Mouse (Mus musculus) midbrain, embryonic 12.5 days (tissue): Measurements from ENCODE around the gene Atp11b. TPM values are rescaled to one million over a fixed set of nuclear protein-coding genes. Genes with fewer than 3 reads are reported as not detected.

Experiments used
- ATAC-seq: fragments of 200-750 bp; cut with Nextera tagmentation; 2 replicates; pipeline ENCODE4 v1.8.0; 2017; ENCODE audit warnings: low read depth, moderate TSS enrichment, moderate library complexity; ENCODE audit not compliant: low FRiP score
- H3K27ac ChIP-seq: fragments of 300-500 bp; sonication (generic); replicated peaks from 2 replicates; pipeline ENCODE4 v1.5.1; 2016; ENCODE audit warnings: mild to moderate bottlenecking
- H3K27me3 ChIP-seq: fragments of 300-500 bp; sonication (generic); 2 replicates; pipeline ENCODE4 v1.6.1; 2016; ENCODE audit warnings: mild to moderate bottlenecking
- H3K36me3 ChIP-seq: fragments of 300-500 bp; sonication (generic); 2 replicates; pipeline ENCODE4 v1.6.1; 2016
- H3K4me1 ChIP-seq: fragments of 300-500 bp; sonication (generic); 2 replicates; pipeline ENCODE4 v1.6.1; 2016
- H3K4me2 ChIP-seq: fragments of 300-500 bp; sonication (generic); replicated peaks from 2 replicates; pipeline ENCODE4 v1.6.1; 2016; ENCODE audit warnings: mild to moderate bottlenecking, moderate library complexity
- H3K4me3 ChIP-seq: fragments of 300-500 bp; sonication (generic); 2 replicates; pipeline ENCODE4 v1.5.1; 2016; ENCODE audit warnings: mild to moderate bottlenecking
- H3K9ac ChIP-seq: fragments of 300-500 bp; sonication (generic); replicated peaks from 2 replicates; pipeline ENCODE4 v1.6.1; 2016; ENCODE audit warnings: mild to moderate bottlenecking, moderate library complexity
- H3K9me3 ChIP-seq: fragments of 300-500 bp; sonication (generic); 2 replicates; pipeline ENCODE4 v1.6.1; 2016; ENCODE audit warnings: mild to moderate bottlenecking
- WGBS: fragments of 180-500 bp; shearing (Covaris S2); methylation state at CpG from one replicate; pipeline ENCODE4 v1.1.7; 2016; 5-methylcytosine and 5-hydroxymethylcytosine counted together
- polyA plus RNA-seq: library from polyadenylated mRNA; unstranded; fragments of >200 nt; fragmentation: Nextera tagmentation; extraction: Ambion mirVana; gene quantifications from 2 replicates; pipeline ENCODE4 v1.2.1, GENCODE M21; 2016

Atp11b gene
- polyA plus RNA-seq, result 32.3 and 35.6 TPM in 2 replicates

- peak within 1 kb of the TSS; percentile 91 for H3K27ac ChIP-seq
- H3K4me1 ChIP-seq, result peaks cover 9% of the 10 kb centered on the region
- ATAC-seq, result peak; percentile 95
- no peaks in the 10 kb centered on the region for H3K36me3 ChIP-seq
- H3K9ac ChIP-seq, result peak within 1 kb of the TSS; percentile 88
- WGBS, result under 1% methylated on average over 80 of the region's 114 CpGs
- H3K9me3 ChIP-seq, result no peaks in the 10 kb centered on the region
- H3K4me3 ChIP-seq, result peak within 1 kb of the TSS; percentile 87
- H3K4me2 ChIP-seq, result peak within 1 kb of the TSS; percentile 62
- no peaks in the 10 kb centered on the region for H3K27me3 ChIP-seq
Observed at GRCm38 (mm10) chr3:35753825-35754767, at the start of gene Atp11b. TSS of gene Atp11b (plus strand) at chr3:35754106.

GRCm38 (mm10) chr3:35704328-35704613 is 49.6 kb upstream of the Atp11b start:
- no peaks in the 10 kb centered on the region for H3K4me1 ChIP-seq
- no peaks in the 10 kb centered on the region for H3K27me3 ChIP-seq
- no peak overlapping the region for H3K4me3 ChIP-seq
- no peak overlapping the region for H3K27ac ChIP-seq
- no peaks in the 10 kb centered on the region for H3K9me3 ChIP-seq
- 81% methylated on average over 4 of the region's 4 CpGs for WGBS
- no peak for ATAC-seq
- no peak overlapping the region for H3K4me2 ChIP-seq
- no peak overlapping the region for H3K9ac ChIP-seq
- no peaks in the 10 kb centered on the region for H3K36me3 ChIP-seq

DNA sequence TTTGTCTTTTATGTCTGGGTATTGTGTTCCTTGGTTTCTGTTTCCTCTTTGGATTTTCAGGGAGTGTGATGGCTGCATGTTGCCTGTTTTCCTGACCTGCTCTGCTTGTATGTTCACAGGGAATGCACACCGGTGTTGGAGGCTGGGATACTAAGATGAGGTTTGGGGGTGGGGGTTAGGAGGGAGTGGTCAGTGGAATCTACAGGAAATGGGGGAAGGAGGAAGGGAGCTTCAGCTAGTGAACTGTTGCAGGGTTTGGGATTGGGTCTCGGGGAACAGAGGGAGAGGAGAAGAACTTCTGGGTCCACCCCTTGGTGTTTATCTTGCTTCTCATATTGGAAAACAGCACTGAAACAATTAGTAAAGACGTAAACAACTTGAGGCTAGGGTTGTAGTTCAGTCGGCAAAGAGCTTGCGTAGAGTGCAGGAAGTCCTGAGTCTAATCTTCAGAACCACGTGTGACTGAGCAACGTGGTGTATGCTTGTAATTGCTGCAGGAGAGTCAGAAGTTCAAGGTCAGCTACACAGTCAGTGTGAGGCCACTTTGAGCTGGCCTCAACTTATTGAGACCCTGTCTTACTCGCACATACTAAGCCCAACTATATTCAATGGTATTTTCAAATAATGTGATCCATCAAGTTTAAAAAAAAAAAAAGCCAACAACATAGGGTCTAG is 34.2 kb upstream of the Atp11b start:
- WGBS, result 85% methylated on average over 8 of the region's 8 CpGs
- Histone ChIP-seq H3K9me3 (no peaks in the 10 kb centered on the region), H3K4me2 (no peak overlapping the region), H3K9ac (no peak overlapping the region), H3K36me3 (no peaks in the 10 kb centered on the region), H3K27ac (no peak overlapping the region), H3K4me1 (no peaks in the 10 kb centered on the region; the same call in 1 of the 2 replicates), H3K27me3 (no peaks in the 10 kb centered on the region), H3K4me3 (no peak overlapping the region)
- no peak for ATAC-seq

GRCm38 (mm10) chr3:35720801-35721200 is 33.1 kb upstream of the Atp11b start:
- H3K9me3 ChIP-seq, result no peaks in the 10 kb centered on the region
- H3K4me3 ChIP-seq, result no peak overlapping the region
- H3K27ac ChIP-seq, result no peak overlapping the region
- no peaks in the 10 kb centered on the region; the same call in 1 of the 2 replicates for H3K4me1 ChIP-seq
- H3K4me2 ChIP-seq, result no peak overlapping the region
- H3K27me3 ChIP-seq, result no peaks in the 10 kb centered on the region
- no peak overlapping the region for H3K9ac ChIP-seq
- no peaks in the 10 kb centered on the region for H3K36me3 ChIP-seq
- WGBS, result 77% methylated on average over 3 of the region's 3 CpGs
- ATAC-seq, result no peak

- Histone ChIP-seq H3K4me3 (no peak overlapping the region), H3K36me3 (no peaks in the 10 kb centered on the region), H3K27me3 (no peaks in the 10 kb centered on the region), H3K27ac (no peak overlapping the region), H3K9me3 (no peaks in the 10 kb centered on the region), H3K4me2 (no peak overlapping the region), H3K4me1 (no peaks in the 10 kb centered on the region; the same call in 1 of the 2 replicates), H3K9ac (no peak overlapping the region)
- ATAC-seq, result no peak
- 83% methylated on average over 4 of the region's 4 CpGs for WGBS
Observed at GRCm38 (mm10) chr3:35721818-35722446, 32.0 kb upstream of the Atp11b start.

DNA sequence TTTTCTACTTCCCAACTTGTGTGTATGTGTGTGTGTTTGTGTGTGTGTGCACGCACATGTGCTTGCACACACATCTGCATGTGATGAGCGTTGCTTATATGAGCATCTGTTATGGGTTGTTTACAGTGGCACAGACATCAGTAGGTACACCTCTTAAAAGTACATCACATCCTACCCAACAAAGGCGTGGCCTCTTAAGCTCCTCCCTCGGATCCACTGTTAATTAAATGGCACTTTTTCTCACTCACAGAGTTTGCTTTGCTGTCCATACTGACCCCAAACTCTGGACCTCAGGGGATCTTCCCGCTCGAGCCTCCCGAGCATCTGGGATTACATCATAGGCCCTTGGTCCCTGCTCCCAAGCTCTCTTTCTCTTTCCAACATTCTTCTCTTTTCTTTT is 31.1 kb upstream of the Atp11b start:
- no peak overlapping the region for H3K4me2 ChIP-seq
- H3K36me3 ChIP-seq, result no peaks in the 10 kb centered on the region
- no peak overlapping the region for H3K27ac ChIP-seq
- no peaks in the 10 kb centered on the region for H3K9me3 ChIP-seq
- 89% methylated on average over 7 of the region's 7 CpGs for WGBS
- no peaks in the 10 kb centered on the region; the same call in 1 of the 2 replicates for H3K4me1 ChIP-seq
- no peak overlapping the region for H3K4me3 ChIP-seq
- no peak overlapping the region for H3K9ac ChIP-seq
- no peak for ATAC-seq
- H3K27me3 ChIP-seq, result no peaks in the 10 kb centered on the region

DNA sequence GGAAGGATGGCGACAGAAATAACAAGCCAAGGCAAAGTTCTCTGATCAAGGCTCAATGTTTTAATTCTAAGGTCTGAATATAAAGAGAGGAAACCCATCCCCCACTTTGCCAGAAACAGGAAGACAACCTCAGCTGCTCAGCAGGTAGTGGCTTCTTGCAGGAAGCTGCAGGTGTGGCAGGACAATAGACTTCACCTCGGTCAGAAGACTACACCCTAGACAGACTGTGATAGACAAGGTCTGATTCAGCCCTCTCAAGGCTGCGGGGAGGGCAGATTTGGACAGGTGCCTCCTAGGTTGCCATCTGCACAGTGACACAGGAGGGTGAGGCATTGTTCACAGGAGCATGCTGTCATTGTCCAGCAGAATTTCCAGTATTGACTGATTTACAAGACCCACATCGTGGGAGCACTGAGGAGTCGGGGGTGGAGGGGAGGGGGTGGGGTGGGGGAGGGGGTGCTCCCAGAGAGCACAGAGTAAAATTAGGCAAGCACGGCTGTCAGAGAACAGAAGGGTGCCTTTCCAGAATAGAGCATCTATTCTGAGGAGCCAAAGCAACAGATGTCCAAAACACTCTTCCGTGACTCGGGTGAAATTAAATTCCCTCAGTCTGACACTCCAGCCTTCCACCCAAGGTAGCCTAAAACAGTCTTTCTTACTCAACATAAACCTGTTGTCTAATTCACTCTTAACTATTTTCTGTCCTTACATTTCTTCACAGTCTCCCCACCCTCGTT is 30.2 kb upstream of the Atp11b start:
- Histone ChIP-seq H3K4me3 (no peak overlapping the region), H3K36me3 (no peaks in the 10 kb centered on the region), H3K9me3 (no peaks in the 10 kb centered on the region), H3K9ac (no peak overlapping the region), H3K4me1 (no peaks in the 10 kb centered on the region; the same call in 1 of the 2 replicates), H3K27me3 (no peaks in the 10 kb centered on the region), H3K27ac (no peak overlapping the region), H3K4me2 (no peak overlapping the region)
- 70% methylated on average over 9 of the region's 9 CpGs for WGBS
- no peak for ATAC-seq

DNA sequence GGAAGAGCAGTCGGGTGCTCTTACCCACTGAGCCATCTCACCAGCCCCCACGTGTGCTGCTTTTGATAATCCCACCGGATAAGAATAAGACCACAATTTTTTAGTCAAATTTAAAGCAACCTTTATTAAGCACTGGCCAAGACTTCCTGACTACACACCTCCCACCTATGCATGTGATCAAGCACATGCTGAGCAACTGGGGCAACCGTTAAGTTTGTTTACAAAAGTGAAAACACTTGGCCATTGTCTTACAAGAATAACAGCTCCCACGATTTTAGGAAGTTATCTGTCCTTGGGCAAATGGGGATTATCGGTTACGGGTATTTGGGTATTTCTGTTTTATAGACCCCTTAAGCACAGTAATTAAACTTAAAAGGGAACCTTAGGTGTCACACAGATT is 28.8 kb upstream of the Atp11b start:
- Histone ChIP-seq H3K27me3 (no peaks in the 10 kb centered on the region), H3K9me3 (no peaks in the 10 kb centered on the region), H3K4me1 (no peaks in the 10 kb centered on the region; the same call in 1 of the 2 replicates), H3K9ac (no peak overlapping the region), H3K27ac (no peak overlapping the region), H3K4me2 (no peak overlapping the region), H3K36me3 (no peaks in the 10 kb centered on the region), H3K4me3 (no peak overlapping the region)
- no peak for ATAC-seq
- 45% methylated on average over 7 of the region's 7 CpGs for WGBS

DNA sequence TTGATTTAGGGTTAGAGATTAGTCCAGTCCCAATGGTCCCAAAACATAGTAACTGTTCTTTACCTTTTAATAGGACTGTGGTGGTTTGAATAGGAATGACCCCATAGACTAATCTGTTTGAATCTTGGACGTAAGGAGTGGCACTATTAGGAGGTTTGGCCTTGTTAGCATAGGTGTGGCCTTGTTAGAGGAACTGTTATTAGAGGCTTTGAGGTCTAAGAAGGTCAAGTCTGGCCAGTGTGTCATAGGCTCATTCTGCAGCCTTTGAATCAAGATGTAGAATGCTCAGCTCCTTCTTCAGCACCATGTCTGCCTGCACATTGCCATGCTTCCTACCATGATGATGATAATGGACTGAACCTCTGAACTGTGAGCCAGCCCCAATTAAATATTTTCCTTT is 27.0 kb upstream of the Atp11b start:
- H3K36me3 ChIP-seq, result no peaks in the 10 kb centered on the region
- H3K27me3 ChIP-seq, result no peaks in the 10 kb centered on the region
- no peaks in the 10 kb centered on the region for H3K9me3 ChIP-seq
- no peak overlapping the region for H3K4me3 ChIP-seq
- H3K27ac ChIP-seq, result no peak overlapping the region
- WGBS, result 79% methylated on average over 1 of the region's 1 CpGs
- no peak overlapping the region for H3K4me2 ChIP-seq
- no peak for ATAC-seq
- H3K9ac ChIP-seq, result no peak overlapping the region
- no peaks in the 10 kb centered on the region; the same call in 1 of the 2 replicates for H3K4me1 ChIP-seq

GRCm38 (mm10) chr3:35729490-35729889 is 24.4 kb upstream of the Atp11b start:
- Histone ChIP-seq H3K4me3 (no peak overlapping the region), H3K4me1 (no peaks in the 10 kb centered on the region), H3K4me2 (no peak overlapping the region), H3K9me3 (no peaks in the 10 kb centered on the region), H3K27ac (no peak overlapping the region), H3K27me3 (no peaks in the 10 kb centered on the region), H3K9ac (no peak overlapping the region), H3K36me3 (no peaks in the 10 kb centered on the region)
- 87% methylated on average over 6 of the region's 6 CpGs for WGBS
- no peak for ATAC-seq

DNA sequence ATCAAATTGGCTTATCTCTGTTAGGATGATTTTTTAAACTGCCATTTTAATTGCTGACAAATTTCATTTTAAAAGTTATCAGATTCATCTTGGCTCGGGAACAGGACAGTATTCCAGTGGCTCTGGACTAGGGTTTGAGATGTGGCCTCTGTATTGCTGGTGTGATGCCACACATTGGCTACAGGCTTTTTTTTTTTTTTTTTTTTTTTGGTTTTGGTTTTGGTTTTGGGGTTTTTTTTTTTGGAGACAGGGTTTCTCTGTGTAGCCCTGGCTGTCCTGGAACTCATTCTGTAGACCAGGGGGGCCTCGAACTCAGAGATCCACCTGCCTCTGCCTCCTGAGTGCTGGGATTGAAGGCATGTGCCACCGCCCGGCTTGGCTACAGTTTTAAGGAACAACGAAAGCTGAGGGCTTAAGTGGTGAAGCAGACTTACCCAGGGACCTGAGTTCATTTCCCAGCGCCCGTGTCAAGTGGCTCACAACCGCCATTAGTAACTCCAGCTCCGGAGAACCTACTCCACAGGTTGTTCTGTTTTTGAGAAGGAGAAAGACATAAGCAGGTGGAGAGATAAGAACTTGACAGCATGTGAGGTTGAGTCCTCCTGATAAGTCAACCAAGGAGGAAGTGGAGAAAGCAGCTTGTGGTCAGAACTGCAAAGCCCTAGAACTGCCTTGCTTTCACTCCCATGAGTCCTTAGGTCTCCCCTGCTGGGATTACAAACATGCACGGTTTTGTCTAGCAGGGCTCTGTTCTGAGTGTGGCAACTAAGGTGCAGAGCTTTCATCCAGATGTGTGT is 21.7 kb upstream of the Atp11b start:
- H3K27ac ChIP-seq, result no peak overlapping the region
- H3K9ac ChIP-seq, result no peak overlapping the region
- no peak overlapping the region for H3K4me3 ChIP-seq
- no peaks in the 10 kb centered on the region for H3K4me1 ChIP-seq
- H3K36me3 ChIP-seq, result no peaks in the 10 kb centered on the region
- no peaks in the 10 kb centered on the region for H3K9me3 ChIP-seq
- 81% methylated on average over 10 of the region's 10 CpGs for WGBS
- no peak for ATAC-seq
- no peak overlapping the region for H3K4me2 ChIP-seq
- H3K27me3 ChIP-seq, result no peaks in the 10 kb centered on the region
